Mouse (Mus musculus) embryo, embryonic 10.5 days (tissue): ENCODE results near the gene Wrap53.
"Not testable (repeated sequence)": the region's sequence is repeated elsewhere in the genome, so short reads cannot be mapped to it uniquely, and the experiment has no call there.

Experiments used
- DNase-seq: peaks from one replicate; pipeline ENCODE4 v3.0.0-alpha.2; 2015; ENCODE audit warnings: low spot score

The Wrap53 gene

DNA sequence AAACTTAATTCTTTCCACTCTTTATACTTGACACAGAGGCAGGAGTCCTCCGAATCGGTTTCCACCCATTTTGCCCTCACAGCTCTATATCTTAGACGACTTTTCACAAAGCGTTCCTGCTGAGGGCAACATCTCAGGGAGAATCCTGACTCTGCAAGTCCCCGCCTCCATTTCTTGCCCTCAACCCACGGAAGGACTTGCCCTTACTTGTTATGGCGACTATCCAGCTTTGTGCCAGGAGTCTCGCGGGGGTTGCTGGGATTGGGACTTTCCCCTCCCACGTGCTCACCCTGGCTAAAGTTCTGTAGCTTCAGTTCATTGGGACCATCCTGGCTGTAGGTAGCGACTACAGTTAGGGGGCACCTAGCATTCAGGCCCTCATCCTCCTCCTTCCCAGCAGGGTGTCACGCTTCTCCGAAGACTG is at the start of gene Wrap53, which contains the start of gene Trp53:
Gene Wrap53, minus strand, starts transcription at position 165 of the 424 bp plus-strand sequence.
Gene Trp53, plus strand, starts transcription at position 269 of the 424 bp plus-strand sequence.
- peak; percentile 97 for DNase-seq

DNA sequence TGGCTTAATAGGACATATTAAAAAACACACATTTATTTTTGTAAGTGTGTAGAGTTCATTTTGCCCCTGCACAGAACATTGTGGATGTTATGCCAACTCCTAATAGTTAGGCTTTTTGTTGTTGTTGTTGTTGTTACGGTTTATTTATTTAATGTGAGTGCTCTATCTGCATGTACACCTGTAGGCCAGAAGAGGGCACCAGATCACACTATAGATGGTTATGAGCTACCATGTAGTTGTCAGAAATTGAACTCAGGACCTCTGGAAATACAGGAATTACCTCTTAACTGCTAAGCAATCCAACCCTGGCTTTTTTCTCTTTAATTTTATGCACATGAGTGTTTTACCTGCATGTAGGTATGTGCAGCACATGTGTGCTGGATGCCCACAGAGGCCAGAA is 49.7 kb upstream of the Wrap53 start:
- DNase-seq: peak; percentile 45

DNA sequence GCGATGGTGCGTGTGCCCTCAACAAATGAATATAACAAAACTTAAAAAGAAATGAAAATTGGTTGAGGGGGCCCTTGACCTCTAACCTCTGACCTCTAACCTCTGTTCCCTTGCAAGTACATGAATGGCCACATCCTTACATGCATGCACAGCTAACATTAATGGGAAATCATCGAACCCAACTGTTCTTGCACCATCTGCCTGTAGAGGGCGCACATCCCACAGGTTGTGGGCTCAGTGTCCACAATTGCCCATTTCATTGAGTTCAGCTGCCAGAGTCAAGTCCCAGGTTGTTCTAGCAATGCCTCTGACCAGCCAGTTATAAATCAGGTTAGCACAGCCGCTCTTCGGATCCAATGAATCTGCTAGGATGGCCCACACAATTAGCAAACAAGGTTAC is 48.2 kb upstream of the Wrap53 start:
- peak; percentile 92 for DNase-seq

DNA sequence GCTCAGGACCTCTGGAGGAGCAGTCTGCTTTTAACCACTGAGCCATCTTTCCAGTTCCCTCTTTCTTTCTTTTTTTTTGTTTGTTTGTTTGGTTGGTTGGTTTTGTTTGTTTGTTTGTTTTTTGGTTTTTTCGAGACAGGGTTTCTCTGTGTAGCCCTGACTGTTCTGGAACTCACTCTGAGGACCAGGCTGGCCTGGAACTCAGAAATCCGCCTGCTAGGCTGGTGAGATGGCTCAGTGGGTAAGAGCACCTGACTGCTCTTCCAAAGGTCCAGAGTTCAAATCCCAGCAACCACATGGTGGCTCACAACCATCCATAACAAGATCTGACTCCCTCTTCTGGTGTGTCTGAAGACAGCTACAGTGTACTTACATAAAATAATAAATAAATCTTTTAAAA is 44.3 kb upstream of the Wrap53 start:
- DNase-seq: not testable (repeated sequence)

DNA sequence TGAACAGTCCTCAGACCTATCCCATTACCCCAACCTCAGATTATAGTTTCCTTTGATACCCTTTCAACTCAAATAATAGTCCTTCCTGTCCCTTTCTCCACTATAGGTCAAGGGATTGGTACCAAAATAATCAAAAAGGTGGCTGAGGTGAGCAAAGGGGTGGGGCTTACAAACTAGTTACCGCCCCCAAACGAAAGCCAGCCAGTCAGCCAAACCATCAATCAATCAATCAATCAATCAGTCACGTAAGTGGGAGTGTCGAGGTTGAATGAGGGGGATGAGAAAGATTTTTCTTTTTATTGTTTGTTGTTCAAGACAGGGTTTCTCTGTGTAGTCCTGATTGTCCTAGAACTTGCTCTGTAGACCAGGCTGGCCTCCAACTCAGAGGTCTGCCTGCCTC is 43.0 kb upstream of the Wrap53 start:
- DNase-seq: no peak

DNA sequence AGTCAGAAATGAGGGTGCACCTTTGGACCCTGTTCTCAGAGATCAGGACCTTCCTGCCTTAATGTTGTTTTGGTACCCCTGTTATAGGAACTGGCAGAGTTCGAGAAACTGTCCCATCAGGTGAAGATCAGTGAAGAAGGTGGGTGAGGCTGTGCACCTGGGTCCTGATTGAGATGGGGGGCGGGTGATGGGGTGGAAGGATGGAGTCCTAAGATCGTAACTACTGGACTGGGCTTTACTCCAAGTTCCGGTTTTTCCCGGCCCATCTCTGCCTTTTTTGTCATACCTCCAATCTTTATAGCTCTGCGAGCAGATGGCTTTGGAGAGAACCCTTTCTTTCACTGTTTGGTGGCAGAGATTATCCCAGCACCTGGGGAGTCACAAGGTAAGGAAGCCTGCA is 42.4 kb upstream of the Wrap53 start:
- peak; percentile 29 for DNase-seq

DNA sequence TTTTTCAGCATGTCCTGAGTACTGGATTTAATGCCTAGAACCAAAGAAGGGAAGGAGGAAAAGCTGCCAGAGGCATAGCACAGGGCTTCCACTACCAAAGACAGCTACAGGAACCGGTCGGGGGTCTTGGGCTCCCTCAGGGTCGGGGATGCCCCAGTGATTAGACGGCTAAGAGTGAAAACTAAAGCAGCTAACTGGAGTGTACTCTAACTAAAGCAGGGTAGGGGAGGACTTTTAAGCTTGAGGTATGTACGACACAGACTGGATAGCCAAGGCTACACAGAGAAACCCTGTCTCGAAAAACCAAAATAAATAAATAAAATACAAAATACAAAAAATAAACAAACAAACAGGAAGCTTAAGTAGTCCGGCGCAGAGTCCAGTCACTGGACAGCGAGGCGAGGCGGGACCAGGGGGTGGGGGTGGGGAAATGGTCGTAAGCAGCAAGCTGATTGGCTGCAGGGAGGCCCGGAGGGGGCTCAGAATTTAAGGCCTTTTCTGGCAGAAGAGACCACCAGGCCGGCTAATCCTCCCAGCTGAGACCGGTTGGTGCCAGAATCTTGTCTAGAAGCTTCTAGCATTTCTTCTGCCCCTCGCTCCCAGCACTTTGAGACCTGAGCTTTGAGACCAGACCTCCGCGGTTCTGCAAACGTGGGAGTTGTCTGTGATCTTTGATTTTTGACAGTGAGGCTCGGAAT is 41.7 kb upstream of the Wrap53 start, which contains the start of gene Sat2:
Gene Sat2, plus strand, starts transcription at position 454 of the 698 bp plus-strand sequence.
- DNase-seq: peak; percentile 93

DNA sequence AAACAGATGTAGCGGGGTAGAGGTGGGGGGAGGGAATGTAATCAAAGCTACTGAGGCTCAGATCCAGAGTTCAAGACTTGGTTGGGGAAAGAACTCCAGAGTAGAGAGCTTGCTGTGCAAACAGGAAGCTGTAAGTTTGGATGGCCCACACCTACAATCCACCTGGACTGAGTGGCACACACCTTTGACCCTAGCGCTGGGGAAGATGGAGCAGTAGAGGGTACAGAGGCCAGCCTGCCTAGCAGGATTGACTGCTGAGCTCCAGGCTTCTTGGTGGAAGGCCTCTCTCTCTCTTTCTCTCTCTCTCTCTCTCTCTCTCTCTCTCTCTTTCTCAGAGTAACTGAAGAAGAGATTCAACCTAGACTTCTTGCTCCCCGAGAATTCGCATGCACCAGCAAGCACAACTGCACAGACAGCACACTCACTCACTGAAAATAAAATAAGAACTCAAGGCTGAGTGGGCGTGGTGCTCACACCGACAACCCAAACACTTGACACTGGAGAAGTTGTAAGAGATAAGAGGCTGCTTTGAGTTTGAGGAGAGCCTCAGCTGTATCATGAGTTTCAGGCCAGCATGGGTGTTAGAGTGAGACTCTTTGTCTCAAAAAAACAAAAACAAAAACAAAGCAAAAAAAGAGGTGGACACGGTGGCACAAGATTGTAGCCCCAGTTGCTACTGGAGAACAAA is 40.5 kb upstream of the Wrap53 start:
- DNase-seq: no peak

DNA sequence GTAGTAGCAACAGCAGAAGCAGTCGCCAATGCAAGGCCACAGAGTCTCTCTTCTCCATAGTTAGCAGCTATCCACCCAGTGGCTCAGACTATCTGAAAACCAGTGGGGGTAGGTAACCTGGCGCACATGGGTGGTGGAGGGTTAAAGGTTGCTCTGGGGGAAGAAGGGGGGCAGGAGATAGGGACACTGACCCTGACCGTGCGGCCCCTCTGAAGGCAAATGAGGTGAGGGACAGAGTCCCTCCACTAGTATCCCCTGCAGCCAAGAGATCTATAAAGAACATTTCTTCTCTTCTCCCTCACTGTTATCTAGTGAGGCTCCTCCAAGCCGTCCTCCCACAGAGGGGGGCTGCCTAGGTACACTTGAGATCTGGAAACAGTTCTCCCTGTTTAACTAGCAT is 37.8 kb upstream of the Wrap53 start, which contains the start of gene Shbg:
Gene Shbg, minus strand, starts transcription at position 101 of the 400 bp plus-strand sequence.
- no peak for DNase-seq

DNA sequence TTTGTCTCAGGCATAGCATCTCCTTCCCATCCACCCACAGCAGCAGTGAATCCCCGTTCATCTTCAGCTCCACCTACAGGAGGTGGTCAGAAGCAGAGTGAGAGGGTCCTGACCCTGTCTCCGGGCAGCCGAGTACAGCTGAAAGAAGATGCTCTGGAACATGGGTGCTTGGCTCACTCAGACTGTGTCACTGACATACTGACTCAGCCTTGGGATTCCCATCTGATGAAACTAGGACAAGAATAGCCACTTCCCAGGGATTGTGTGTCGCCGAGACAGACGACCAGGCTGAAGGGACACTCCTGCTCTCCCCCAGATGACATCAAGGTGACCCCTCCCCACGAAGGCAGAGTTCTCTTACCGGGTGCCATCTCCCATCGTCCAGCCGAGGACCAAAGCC is 36.7 kb upstream of the Wrap53 start:
- DNase-seq: no peak

DNA sequence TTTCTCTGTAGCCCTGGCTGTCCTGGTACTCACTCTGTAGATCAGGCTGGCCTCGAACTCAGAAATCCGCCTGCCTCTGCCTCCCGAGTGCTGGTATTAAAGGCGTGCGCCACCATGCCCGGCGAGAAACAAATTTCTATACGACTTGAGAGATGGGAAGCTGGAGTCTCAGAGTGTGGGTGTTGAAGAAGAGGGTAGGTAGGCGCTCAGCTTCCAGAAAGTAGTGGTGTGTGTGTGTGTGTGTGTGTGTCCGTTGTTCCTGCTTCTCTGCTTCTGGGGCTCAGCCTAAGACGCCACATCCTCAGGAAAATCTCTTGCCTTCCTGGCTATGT is 34.2 kb upstream of the Wrap53 start:
- DNase-seq: not testable (repeated sequence)

DNA sequence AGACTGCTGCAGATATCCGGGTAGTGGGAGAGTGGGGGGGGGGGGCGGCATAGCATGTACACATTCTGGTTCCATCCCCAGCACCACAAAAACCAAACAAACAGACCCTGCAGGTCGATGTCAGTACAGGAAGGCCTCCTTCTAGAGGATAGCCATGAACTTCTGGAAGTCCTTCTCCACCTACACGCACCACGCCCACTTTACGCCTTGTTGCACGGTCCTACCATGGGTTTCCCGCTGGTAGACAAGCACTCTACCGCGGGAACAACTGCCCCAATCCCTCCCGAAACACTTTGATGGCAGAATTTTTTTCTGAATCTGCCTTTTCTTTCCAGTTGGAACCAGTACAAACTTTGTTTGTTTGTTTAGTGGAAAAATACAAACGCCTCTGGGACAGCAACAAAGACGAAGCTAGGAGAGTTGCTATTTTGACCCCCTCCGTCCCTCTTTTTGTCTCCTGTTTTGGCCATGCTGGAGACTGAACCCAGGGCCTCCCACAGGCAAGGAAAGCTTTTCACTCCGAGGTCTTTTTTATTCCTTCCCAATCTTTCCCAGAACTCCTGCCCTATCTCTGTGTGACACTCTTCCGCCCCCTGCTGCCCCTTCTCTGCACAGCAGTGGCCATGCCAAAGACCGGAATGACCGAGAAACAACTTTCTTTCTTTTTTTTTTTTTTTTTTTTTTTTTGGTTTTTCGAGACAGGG is 33.6 kb upstream of the Wrap53 start:
- DNase-seq: peak; percentile 92

DNA sequence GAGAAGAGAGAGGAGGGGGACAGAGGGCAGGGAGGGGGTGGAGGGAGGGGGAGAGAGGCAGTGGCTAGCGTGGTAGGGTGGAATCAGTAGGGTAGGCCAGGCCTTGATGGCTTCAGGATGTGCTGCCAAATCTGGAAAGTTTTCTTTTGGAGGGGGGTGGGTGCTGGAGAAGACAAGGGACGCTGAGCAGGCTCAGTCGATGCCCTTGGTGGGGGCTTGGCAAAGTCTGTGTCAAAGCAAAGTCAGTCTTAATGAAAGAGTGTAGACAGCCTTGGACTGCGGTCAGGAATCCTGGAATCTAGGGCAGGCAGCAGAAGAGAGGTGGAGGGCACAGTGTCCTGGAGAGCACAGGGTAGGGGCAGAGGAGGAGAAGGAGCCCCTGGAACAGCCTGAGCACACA is 30.8 kb upstream of the Wrap53 start:
- DNase-seq: no peak

DNA sequence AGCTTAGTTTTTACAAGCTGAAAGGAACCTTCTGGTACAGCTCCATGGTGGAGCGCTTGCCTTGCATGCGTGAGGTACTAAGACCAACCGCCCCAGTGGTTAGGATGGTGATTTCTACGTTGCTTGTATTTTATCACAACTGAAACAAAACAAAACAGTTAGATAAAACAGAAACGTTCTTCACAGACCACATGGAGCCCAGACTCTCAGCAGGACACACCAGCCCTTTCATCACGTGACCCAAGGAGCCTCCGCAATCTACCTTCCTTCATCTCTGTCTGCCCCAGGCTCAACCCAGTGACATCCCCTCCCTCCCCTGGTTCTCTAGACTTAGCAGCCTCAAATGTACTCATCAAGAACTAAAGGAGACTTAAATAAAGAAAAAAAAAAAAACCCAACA is 29.4 kb upstream of the Wrap53 start:
- no peak for DNase-seq

DNA sequence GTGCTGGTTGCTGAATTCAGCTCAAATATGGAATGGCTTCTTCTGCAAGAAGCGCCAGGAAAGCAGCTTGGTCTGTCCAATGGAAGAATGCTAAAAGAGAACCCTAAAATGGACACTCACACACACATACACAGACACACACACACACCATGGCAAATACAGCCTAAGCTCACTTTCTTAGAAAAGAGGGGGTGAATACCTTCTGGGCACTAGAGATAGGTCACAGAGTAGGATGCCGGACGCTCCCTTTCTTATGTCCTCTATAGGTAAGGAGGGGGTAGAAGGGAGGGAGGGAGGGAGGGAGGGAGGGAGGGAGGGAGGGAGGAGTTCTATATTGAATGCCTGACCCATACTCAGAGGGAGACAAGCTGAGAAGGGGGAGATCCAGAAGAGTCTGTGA is 28.5 kb upstream of the Wrap53 start:
- no peak for DNase-seq

DNA sequence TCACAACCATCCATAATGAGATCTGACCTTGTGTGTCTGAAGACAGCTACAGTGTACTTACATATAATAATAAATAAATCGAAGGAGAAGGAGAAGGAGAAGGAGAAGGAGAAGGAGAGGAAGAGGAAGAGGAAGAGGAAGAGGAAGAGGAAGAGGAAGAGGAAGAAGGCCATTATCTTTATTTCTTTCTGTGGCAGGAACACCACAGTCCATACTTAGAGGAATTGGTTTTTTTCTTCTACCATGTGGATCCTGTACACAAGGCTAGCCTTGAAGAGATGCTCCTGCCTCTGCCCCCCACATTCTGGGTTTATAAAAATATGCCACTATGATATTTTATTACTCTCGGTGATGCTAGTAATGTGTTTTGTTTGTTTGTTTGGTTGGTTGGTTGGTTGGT is 26.8 kb upstream of the Wrap53 start:
- no peak for DNase-seq

DNA sequence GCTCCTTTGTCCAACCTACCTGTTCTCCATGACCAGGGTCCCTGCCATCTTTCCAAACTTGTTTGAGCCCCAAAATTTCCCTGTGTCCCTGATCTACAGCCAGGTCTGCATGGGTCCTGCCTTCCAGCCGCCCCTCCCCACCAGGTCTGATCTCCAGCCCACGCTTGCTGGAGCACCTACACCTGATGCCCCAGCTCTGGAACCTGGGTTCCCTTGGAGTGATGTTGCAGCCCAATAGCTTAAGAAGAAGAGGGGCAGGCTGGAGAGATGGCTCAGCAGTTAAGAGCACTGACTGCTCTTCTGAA is 26.4 kb upstream of the Wrap53 start:
- DNase-seq: no peak

DNA sequence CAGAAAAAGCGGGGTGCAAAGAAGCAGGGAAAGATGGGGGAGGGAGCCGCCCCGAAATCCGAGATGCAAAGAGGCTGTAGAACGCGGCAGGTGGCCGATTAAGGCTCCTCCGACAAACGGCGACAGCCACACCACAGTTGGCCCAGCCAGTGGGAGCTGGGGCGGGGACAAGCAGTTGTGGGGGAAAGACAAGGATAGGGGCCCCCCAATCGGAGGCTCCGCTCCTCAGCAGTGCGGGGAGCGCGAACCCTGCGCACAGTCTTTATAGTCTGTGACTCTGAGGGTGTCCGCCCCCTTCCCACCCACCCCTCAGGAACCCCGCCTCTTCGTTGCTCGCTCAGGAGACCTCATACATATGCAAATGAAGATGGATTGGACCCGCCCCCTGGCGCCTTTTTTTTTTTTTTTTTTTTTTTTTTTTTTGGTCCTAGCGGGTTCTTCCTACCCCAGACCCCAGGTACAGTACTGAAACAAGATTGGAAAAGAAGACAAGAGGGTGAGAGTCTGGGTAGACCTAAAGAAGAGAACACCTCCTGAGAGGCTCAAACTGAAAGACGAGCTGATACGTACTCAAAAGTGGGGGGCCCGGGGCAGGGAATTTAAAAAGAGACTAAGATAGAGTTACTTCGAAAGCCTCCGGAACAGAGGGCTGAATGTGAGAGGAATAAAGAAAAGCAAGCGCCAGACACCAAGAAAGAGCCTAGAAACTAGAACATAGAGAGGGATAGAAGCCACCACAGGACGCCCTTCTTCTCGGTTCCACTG is 25.9 kb upstream of the Wrap53 start, which contains the start of gene Atp1b2:
Gene Atp1b2, minus strand, starts transcription at position 217 of the 765 bp plus-strand sequence.
- DNase-seq: peak; percentile 87

DNA sequence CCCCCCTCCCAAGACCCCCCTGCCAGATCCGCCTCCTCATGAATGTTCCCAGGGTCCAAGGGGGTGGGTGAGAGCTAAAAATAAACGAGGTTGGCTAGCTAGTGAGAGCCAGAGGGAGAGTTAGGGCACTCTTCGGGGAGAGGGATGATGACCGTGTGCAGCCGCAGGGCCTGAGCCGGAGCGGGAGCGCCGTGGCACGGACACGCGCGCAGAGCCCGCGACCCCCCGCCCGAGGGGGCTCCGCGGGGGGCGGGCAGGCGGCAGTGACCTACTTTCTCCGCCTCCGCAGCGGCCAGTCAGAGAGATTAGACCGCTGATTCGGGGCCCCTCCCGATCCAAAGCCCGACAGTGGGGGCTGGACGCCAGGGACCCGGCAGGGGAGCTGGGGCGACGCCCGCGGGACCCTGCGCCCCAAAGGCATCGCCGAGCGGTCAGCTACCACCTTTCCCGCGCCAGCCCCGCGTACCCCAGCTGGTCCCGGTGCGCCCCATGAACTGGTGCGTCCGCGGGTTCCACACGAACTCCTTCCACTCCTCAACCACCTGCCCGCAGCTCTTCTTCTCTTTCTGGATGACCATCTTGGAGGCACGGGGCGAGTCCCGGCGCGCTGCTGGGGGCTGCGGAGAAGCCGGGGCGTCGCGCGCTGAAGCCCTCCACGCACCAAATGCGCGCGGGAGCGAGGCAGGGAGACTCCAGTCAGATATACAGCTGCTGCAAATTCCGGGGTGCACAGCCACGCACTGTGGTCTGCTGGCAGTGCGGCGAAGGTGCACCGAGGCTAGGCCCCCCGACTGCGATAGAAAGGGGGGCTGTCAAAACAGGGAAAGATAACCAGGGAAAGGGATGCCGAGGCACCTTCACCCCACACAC is 25.0 kb upstream of the Wrap53 start:
- DNase-seq: peak; percentile 18

DNA sequence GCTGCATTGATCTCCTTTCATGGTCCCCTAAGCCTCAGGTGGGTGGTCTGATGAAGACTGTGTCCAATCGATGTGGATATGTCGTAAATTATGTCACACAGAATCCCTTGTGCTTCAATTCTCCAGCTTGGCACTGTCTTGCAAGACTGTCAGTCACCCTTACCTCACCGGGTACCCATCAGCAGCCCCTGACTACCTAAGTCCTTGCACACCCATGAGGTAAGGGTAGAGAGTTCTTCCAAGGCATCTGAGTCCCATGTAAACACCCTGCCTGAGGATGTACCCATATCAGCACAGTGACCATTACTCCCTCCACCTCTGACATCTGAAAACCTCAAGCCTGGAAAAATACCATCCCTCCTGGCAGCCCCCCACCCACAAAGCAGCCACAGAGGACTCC is 24.3 kb upstream of the Wrap53 start:
- DNase-seq: peak; percentile 20

DNA sequence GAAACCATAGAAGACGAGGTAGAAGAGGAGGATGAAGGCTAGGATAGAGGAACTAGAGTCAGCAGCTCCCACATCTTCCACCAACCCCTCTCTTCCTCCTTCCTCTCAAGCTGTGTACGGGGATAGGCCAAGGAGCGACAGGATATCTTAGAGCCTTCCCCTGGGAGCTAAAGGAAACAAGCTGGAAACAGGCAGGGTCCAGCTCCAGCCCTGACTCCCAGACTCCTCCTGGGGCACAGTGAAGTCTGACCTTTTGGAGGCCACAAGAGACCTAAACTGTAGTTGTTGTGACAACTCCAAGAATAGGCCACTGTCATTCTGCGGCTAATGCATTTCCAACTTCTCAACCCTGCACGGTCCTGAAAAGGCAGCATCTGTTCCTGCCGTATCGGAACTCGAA is 23.5 kb upstream of the Wrap53 start:
- DNase-seq: no peak
